Mouse (Mus musculus): ENCODE measurements around the gene Olfr639. TPM values are rescaled to one million over a fixed set of nuclear protein-coding genes. Genes with fewer than 3 reads are reported as not detected.

The Olfr639 gene
- not detected in 2 replicates for polyA plus RNA-seq (2012; rRNA removed)

DNA sequence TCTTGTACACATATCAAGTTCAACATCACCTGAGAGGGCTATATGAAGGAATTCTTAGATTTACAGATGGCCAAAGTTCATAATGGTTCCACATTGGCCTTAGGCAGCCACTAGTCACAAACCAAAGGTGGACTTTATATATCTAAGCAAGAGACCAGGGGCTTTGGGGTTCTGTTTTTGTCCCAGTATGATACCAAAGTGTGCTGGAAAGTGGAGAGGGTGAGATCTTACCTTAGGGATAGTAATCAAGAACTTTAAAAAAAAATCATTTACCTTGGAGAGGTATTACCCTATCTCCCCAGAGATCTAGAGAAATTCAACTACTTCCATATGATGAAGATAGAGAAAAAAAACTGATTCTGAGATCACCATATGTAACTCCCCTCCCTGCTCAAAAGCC, at the start of gene Olfr639:
Gene Olfr639 (minus strand): TSS at position 101 of the 400 bp plus-strand sequence.
- no peaks in the 10 kb centered on the region for H3K4me1 ChIP-seq (ENCODE audit: control insufficient read depth, insufficient read depth, insufficient read length)
- DNase-seq (ENCODE audit: low read depth in 1 of 2, low spot score in 2 of 2) = no peak
- H3K27me3 ChIP-seq (ENCODE audit: control insufficient read depth, insufficient read depth, low read length) = no peaks in the 10 kb centered on the region

DNA sequence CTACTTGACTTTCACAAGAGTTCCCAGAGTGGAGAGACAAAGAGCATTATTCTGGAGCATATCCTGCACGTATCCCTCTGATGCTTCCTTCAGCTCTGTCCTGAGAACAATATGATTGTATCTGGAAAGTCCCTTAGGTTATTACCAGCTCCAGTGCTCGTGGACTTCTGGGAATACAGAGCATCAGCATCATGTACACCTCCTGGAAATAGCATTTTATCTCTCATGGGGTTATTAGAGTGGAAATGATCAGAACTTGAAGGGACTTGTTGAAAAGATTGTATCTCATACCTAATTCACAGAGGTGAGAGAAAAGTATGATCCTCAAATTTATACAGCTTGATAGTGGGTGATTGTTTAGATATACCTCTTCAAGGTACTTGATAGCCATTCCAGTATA, 44.2 kb upstream of the Olfr639 start, which contains the start of gene 4930516K23Rik:
Gene 4930516K23Rik (minus strand): TSS at position 101 of the 400 bp plus-strand sequence.
- Histone ChIP-seq H3K27ac (ENCODE audit: insufficient read depth, low read length) (no peak within 1 kb of the TSS), H3K27me3 (ENCODE audit: control insufficient read depth, insufficient read depth, low read length) (no peaks in the 10 kb centered on the region), H3K36me3 (ENCODE audit: control insufficient read depth, insufficient read depth, low read length) (no peaks in the 10 kb centered on the region), H3K4me1 (ENCODE audit: control insufficient read depth, insufficient read depth, insufficient read length) (no peaks in the 10 kb centered on the region), H3K4me3 (ENCODE audit: extremely low read depth, insufficient read depth, insufficient read length) (no peak within 1 kb of the TSS)
- WGBS = 85% methylated on average over 2 of the region's 2 CpGs
- DNase-seq (ENCODE audit: low read depth in 1 of 2, low spot score in 2 of 2) = no peak
- no peak for TF ChIP-seq POLR2A (IDR thresholded peaks at IDR 0.05; ENCODE audit: low read depth, low read length)

More for the DNA sequence above, at the start of gene Olfr639:
- no peak within 1 kb of the TSS for H3K27ac ChIP-seq (ENCODE audit: insufficient read depth, low read length)
- no peak for TF ChIP-seq POLR2A (IDR thresholded peaks at IDR 0.05; ENCODE audit: low read depth, low read length)
- no peak for TF ChIP-seq CTCF (IDR thresholded peaks at IDR 0.05; ENCODE audit: extremely low read depth, insufficient read depth, insufficient read length, insufficient replicate concordance)
- H3K36me3 ChIP-seq (ENCODE audit: control insufficient read depth, insufficient read depth, low read length) = no peaks in the 10 kb centered on the region
- H3K4me3 ChIP-seq (ENCODE audit: extremely low read depth, insufficient read depth, insufficient read length) = no peak within 1 kb of the TSS

DNA sequence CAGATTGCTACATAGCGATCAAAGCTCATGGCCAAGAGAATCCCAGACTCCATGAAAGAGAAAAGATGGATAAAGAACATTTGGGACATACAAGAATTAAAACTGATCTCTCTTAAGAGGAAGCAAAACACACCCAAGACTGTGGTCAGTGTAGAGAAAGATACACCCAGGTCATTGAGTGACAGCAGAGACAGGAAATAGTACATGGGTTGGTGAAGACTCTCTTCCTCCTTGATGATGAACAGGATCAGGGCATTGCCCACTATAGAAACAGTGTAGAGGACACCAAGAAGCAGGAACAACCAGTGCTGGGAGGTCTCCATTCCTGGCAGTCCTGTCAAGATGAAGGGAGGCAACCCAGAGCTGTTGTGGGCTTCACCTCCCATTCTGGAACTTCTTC, 42.1 kb upstream of the Olfr639 start:
- H3K27ac ChIP-seq (ENCODE audit: insufficient read depth, low read length) = no peak overlapping the region
- no peak overlapping the region for H3K4me3 ChIP-seq (ENCODE audit: extremely low read depth, insufficient read depth, insufficient read length)
- no peaks in the 10 kb centered on the region for H3K4me1 ChIP-seq (ENCODE audit: control insufficient read depth, insufficient read depth, insufficient read length)
- no peaks in the 10 kb centered on the region for H3K27me3 ChIP-seq (ENCODE audit: control insufficient read depth, insufficient read depth, low read length)
- no peak for TF ChIP-seq CTCF (IDR thresholded peaks at IDR 0.05; ENCODE audit: extremely low read depth, insufficient read depth, insufficient read length, insufficient replicate concordance)
- no peak for TF ChIP-seq POLR2A (IDR thresholded peaks at IDR 0.05; ENCODE audit: low read depth, low read length)
- no peaks in the 10 kb centered on the region for H3K36me3 ChIP-seq (ENCODE audit: control insufficient read depth, insufficient read depth, low read length)
- DNase-seq (ENCODE audit: low read depth in 1 of 2, low spot score in 2 of 2) = no peak
- 92% methylated on average over 1 of the region's 1 CpGs for WGBS

DNA sequence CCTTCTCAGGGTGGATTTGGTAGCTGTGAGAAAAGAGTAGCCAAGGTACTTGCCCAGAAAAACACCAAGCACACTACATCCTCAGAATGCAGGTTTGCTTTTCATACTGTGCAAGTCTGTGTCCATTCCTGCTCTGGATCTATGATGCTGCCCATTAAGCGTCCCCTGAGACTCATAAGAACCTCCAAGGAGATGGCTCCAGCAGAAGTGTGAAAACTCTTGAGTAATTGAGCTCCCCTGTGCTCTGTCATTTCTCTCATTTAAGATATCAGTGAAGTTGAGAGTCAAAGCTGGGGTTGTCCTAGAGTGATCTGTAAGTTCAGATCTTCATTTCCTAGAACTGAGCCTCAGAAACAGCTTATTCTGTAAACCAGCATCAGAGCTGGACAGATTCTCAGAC, 35.5 kb upstream of the Olfr639 start, which contains the start of gene Olfr642:
Gene Olfr642 (minus strand): TSS at position 101 of the 400 bp plus-strand sequence.
- H3K4me1 ChIP-seq (ENCODE audit: control insufficient read depth, insufficient read depth, insufficient read length) = no peaks in the 10 kb centered on the region
- no peak within 1 kb of the TSS for H3K4me3 ChIP-seq (ENCODE audit: extremely low read depth, insufficient read depth, insufficient read length)
- H3K36me3 ChIP-seq (ENCODE audit: control insufficient read depth, insufficient read depth, low read length) = no peaks in the 10 kb centered on the region
- WGBS = 78% methylated on average over 1 of the region's 1 CpGs
- TF ChIP-seq POLR2A (IDR thresholded peaks at IDR 0.05; ENCODE audit: low read depth, low read length) (no peak), CTCF (IDR thresholded peaks at IDR 0.05; ENCODE audit: extremely low read depth, insufficient read depth, insufficient read length, insufficient replicate concordance) (no peak)
- H3K27me3 ChIP-seq (ENCODE audit: control insufficient read depth, insufficient read depth, low read length) = no peaks in the 10 kb centered on the region
- no peak for DNase-seq (ENCODE audit: low read depth in 1 of 2, low spot score in 2 of 2)
- H3K27ac ChIP-seq (ENCODE audit: insufficient read depth, low read length) = no peak within 1 kb of the TSS

DNA sequence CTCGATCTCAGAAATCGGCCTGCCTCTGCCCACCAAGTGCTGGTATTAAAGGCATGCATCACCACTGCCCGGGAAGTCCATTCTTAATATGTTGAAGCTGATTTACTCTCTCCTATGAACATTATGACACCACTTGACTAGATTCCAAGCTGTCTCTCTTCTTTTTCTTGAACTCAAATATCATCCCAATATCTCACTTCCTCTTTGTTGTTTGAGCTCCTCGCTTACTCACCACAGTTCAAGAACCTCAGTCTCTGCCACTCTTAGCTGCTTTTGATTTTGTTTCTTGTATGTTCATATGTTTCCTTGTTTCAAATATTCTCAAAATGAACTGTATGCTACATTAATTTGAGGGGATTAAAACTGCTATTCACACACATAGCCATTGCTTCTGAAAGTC, 33.6 kb upstream of the Olfr639 start:
- Histone ChIP-seq H3K27ac (ENCODE audit: insufficient read depth, low read length) (no peak overlapping the region), H3K36me3 (ENCODE audit: control insufficient read depth, insufficient read depth, low read length) (no peaks in the 10 kb centered on the region), H3K27me3 (ENCODE audit: control insufficient read depth, insufficient read depth, low read length) (no peaks in the 10 kb centered on the region), H3K4me1 (ENCODE audit: control insufficient read depth, insufficient read depth, insufficient read length) (no peaks in the 10 kb centered on the region), H3K4me3 (ENCODE audit: extremely low read depth, insufficient read depth, insufficient read length) (no peak overlapping the region)
- 73% methylated on average over 4 of the region's 4 CpGs for WGBS
- TF ChIP-seq CTCF (IDR thresholded peaks at IDR 0.05; ENCODE audit: extremely low read depth, insufficient read depth, insufficient read length, insufficient replicate concordance) (no peak), POLR2A (IDR thresholded peaks at IDR 0.05; ENCODE audit: low read depth, low read length) (no peak)
- DNase-seq (ENCODE audit: low read depth in 1 of 2, low spot score in 2 of 2) = no peak

DNA sequence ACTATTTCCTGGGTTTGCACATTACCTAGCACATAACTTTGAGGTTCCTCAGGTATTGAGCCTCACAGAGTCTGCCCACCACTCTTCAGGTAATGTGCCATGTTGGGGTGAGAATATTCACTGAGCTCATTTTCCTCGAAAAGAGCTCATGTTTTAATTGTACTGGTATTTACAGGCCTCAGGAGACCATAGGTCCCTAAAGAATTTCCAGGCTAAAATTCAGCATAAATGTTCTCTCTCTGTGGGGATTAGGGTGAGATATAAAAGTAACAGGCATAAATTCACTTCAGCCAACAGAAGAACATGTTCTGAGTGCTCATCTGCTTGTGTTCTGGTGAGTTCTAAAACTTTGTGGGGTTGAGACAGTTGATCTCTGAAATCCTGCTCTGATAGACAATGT, 18.0 kb upstream of the Olfr639 start, which contains the start of gene Olfr641:
Gene Olfr641 (plus strand): TSS at position 301 of the 400 bp plus-strand sequence.
- no peak for DNase-seq (ENCODE audit: low read depth in 1 of 2, low spot score in 2 of 2)
- H3K27me3 ChIP-seq (ENCODE audit: control insufficient read depth, insufficient read depth, low read length) = no peaks in the 10 kb centered on the region
- WGBS = 71% methylated on average over 1 of the region's 1 CpGs
- no peak for TF ChIP-seq CTCF (IDR thresholded peaks at IDR 0.05; ENCODE audit: extremely low read depth, insufficient read depth, insufficient read length, insufficient replicate concordance)
- no peak for TF ChIP-seq POLR2A (IDR thresholded peaks at IDR 0.05; ENCODE audit: low read depth, low read length)
- no peaks in the 10 kb centered on the region for H3K4me1 ChIP-seq (ENCODE audit: control insufficient read depth, insufficient read depth, insufficient read length)
- H3K27ac ChIP-seq (ENCODE audit: insufficient read depth, low read length) = no peak within 1 kb of the TSS
- H3K36me3 ChIP-seq (ENCODE audit: control insufficient read depth, insufficient read depth, low read length) = no peaks in the 10 kb centered on the region
- H3K4me3 ChIP-seq (ENCODE audit: extremely low read depth, insufficient read depth, insufficient read length) = no peak within 1 kb of the TSS

DNA sequence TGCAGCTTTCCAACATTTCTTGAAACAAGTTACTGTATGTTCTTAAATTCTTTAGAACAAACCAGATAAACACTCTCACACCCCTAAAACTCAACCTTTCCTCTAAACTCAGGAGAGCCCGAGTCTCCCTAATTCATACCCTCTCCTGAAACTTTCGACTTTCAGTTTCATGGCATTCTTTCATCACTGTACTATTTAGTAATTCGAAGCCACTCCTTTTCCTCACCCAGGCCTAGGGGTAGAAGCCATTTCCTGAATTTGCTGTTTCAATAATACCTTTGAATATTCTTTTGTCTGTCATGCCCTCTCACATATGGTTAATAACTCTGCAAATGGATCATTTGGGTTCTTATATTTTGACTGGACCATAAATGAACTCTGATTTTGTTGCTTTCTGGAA, 9.9 kb upstream of the Olfr639 start:
- no peaks in the 10 kb centered on the region for H3K36me3 ChIP-seq (ENCODE audit: control insufficient read depth, insufficient read depth, low read length)
- no peak overlapping the region for H3K4me3 ChIP-seq (ENCODE audit: extremely low read depth, insufficient read depth, insufficient read length)
- DNase-seq (ENCODE audit: low read depth in 1 of 2, low spot score in 2 of 2) = no peak
- H3K27ac ChIP-seq (ENCODE audit: insufficient read depth, low read length) = no peak overlapping the region
- H3K4me1 ChIP-seq (ENCODE audit: control insufficient read depth, insufficient read depth, insufficient read length) = no peaks in the 10 kb centered on the region
- no peaks in the 10 kb centered on the region for H3K27me3 ChIP-seq (ENCODE audit: control insufficient read depth, insufficient read depth, low read length)
- 80% methylated on average over 3 of the region's 3 CpGs for WGBS
- TF ChIP-seq POLR2A (IDR thresholded peaks at IDR 0.05; ENCODE audit: low read depth, low read length) (no peak), CTCF (IDR thresholded peaks at IDR 0.05; ENCODE audit: extremely low read depth, insufficient read depth, insufficient read length, insufficient replicate concordance) (no peak)
